Mouse (Mus musculus) heart, adult 2 months (tissue): Measurements from ENCODE around the gene Plxdc1. TPM values are rescaled to one million over a fixed set of nuclear protein-coding genes. Genes with fewer than 3 reads are reported as not detected.

ENCODE experiments used
- DNase-seq, 2 experiments: peaks; one replicate each; pipeline ENCODE4 v3.0.0; 2021
- H3K27ac ChIP-seq: fragments of 200-600 bp; 2 replicates; pipeline ENCODE4 v1.8.1; 2022
- H3K27me3 ChIP-seq: fragments of 200-500 bp; 2 replicates; pipeline ENCODE4 v1.6.1; 2012; ENCODE audit warnings: mild to moderate bottlenecking, low read length, inconsistent platforms, mixed read lengths; ENCODE audit not compliant: control insufficient read depth, insufficient read depth
- H3K36me3 ChIP-seq: fragments of 200-500 bp; 2 replicates; pipeline ENCODE4 v1.6.1; 2012; ENCODE audit warnings: low read length, inconsistent platforms; ENCODE audit not compliant: control insufficient read depth, insufficient read depth
- H3K4me1 ChIP-seq: fragments of 200-500 bp; 2 replicates; pipeline ENCODE4 v1.6.1; 2011; ENCODE audit warnings: low read length; ENCODE audit not compliant: control insufficient read depth, insufficient read depth
- H3K4me3 ChIP-seq: fragments of 200-600 bp; 2 replicates; pipeline ENCODE4 v1.8.1; 2022
- H3K79me2 ChIP-seq: fragments of 200-500 bp; replicated peaks from 2 replicates; pipeline ENCODE4 v1.6.1; 2012; ENCODE audit warnings: mild to moderate bottlenecking, inconsistent platforms, low read length, moderate library complexity, mixed read lengths; ENCODE audit not compliant: control insufficient read depth, insufficient read depth
- H3K9ac ChIP-seq: fragments of 200-500 bp; 2 replicates; pipeline ENCODE4 v1.6.1; 2012; ENCODE audit warnings: low read depth, mild to moderate bottlenecking, control low read depth, inconsistent platforms, low read length, mixed read lengths
- CTCF ChIP-seq: fragments of 200-600 bp; IDR thresholded peaks from 2 replicates; pipeline ENCODE4 v1.8.1; 2022; ENCODE audit warnings: antibody characterized with exemption, mild to moderate bottlenecking, moderate library complexity
- EP300 ChIP-seq: fragments of 200-500 bp; IDR thresholded peaks from 2 replicates; pipeline ENCODE4 v1.6.1; 2011; ENCODE audit warnings: low read depth, low read length, control low read depth; ENCODE audit not compliant: insufficient read depth
- POLR2A ChIP-seq: fragments of 200-500 bp; IDR thresholded peaks from 2 replicates; pipeline ENCODE4 v1.6.1; 2011; ENCODE audit warnings: mild to moderate bottlenecking, low read depth, low read length, control low read depth; ENCODE audit not compliant: insufficient read depth
- WGBS: fragments of 180-500 bp; shearing (Covaris S2); methylation state at CpG from one replicate; pipeline ENCODE4 v1.1.7; 2018; 5-methylcytosine and 5-hydroxymethylcytosine counted together
- intact Hi-C: fragments of 180-260 bp; cut with DNase I; formaldehyde crosslinking; loops from one replicate; pipeline ENCODE4 v1.15.1; 2025
- polyA plus RNA-seq: library from polyadenylated mRNA; depleted of rRNA; stranded (reverse); fragments of >200 nt; gene quantifications from 2 replicates; pipeline ENCODE4 v1.2.3, GENCODE M21; 2012
- total RNA-seq, 2 experiments: library from RNA; stranded (reverse); gene quantifications; 2 replicates each; pipeline ENCODE4 v1.2.3; 2021

Gene Plxdc1
- total and polyA plus RNA-seq, 3 experiments, result 4.5 to 6.6 (median 5.5) TPM

GRCm38 (mm10) chr11:98030701-98031442 is 44.6 kb upstream of the Plxdc1 start:
- peaks cover 3% of the 10 kb centered on the region for H3K79me2 ChIP-seq
- 63% methylated on average over 5 of the region's 5 CpGs for WGBS
- H3K27ac ChIP-seq, result no peak overlapping the region
- no peaks in the 10 kb centered on the region for H3K27me3 ChIP-seq
- no peak for DNase-seq
- no peak overlapping the region for H3K9ac ChIP-seq
- TF ChIP-seq POLR2A (no peak), EP300 (no peak), CTCF (no peak)
- no peaks in the 10 kb centered on the region; the same call in 1 of the 2 replicates for H3K4me1 ChIP-seq
- no peak overlapping the region for H3K4me3 ChIP-seq
- H3K36me3 ChIP-seq, result peaks cover 4% of the 10 kb centered on the region; the same call in 1 of the 2 replicates
- intact Hi-C loops, result loop anchor here (1.0 kb wide), 1 partner anchor 44 kb away; no protein-coding TSS in a partner anchor

GRCm38 (mm10) chr11:98027785-98028184 is 41.5 kb upstream of the Plxdc1 start:
- Histone ChIP-seq H3K27ac (peak overlapping the region; percentile 99; the same call in 1 of the 2 replicates), H3K4me1 (no peaks in the 10 kb centered on the region; the same call in 1 of the 2 replicates), H3K27me3 (no peaks in the 10 kb centered on the region), H3K79me2 (peaks cover 3% of the 10 kb centered on the region), H3K9ac (peak overlapping the region; percentile 96), H3K36me3 (peaks cover 4% of the 10 kb centered on the region; the same call in 1 of the 2 replicates), H3K4me3 (peak overlapping the region; percentile 89)
- DNase-seq, result no peak
- intact Hi-C loops, result loop anchor here (2.0 to 5.0 kb wide), 2 partner anchors 123 to 175 kb away; partner anchors contain the start of genes Cdk12 and Fbxl20
- WGBS, result 13% methylated on average over 7 of the region's 7 CpGs
- TF ChIP-seq CTCF (no peak), EP300 (no peak), POLR2A (no peak)

- TF ChIP-seq POLR2A, result no peak
- TF ChIP-seq EP300, result no peak
- no peak for TF ChIP-seq CTCF
- Histone ChIP-seq H3K27me3 (no peaks in the 10 kb centered on the region), H3K79me2 (peaks cover 3% of the 10 kb centered on the region), H3K4me3 (peak overlapping the region; percentile 89), H3K4me1 (no peaks in the 10 kb centered on the region; the same call in 1 of the 2 replicates), H3K27ac (peak overlapping the region; percentile 99), H3K36me3 (peaks cover 4% of the 10 kb centered on the region; the same call in 1 of the 2 replicates), H3K9ac (peak overlapping the region; percentile 96)
- DNase-seq, result no peak
- WGBS, result under 1% methylated on average over 18 of the region's 18 CpGs
- intact Hi-C loops, result loop anchor here (2.0 to 5.0 kb wide), 2 partner anchors 124 to 175 kb away; partner anchors contain the start of genes Cdk12 and Fbxl20
These were observed 41.0 kb upstream of the Plxdc1 start for GRCm38 (mm10) chr11:98027297-98027688.

- Histone ChIP-seq H3K27ac (peak within 1 kb of the TSS; percentile 99), H3K27me3 (no peaks in the 10 kb centered on the region), H3K36me3 (peaks cover 4% of the 10 kb centered on the region; the same call in 1 of the 2 replicates), H3K79me2 (peaks cover 3% of the 10 kb centered on the region), H3K4me1 (no peaks in the 10 kb centered on the region), H3K9ac (peak within 1 kb of the TSS; percentile 96), H3K4me3 (peak within 1 kb of the TSS; percentile 89)
- WGBS, result under 1% methylated on average over 68 of the region's 69 CpGs
- peak; percentile 92 to 93 for DNase-seq
- intact Hi-C loops, result loop anchor here (2.0 to 5.0 kb wide), 2 partner anchors 124 to 176 kb away; partner anchors contain the start of genes Cdk12 and Fbxl20
- TF ChIP-seq CTCF (no peak), POLR2A (peak; percentile 97), EP300 (0 out of 2 replicates have a peak, but pooled peaks have one; percentile 17)
These were observed 40.5 kb upstream of the Plxdc1 start, which contains the start of gene Rpl19 for GRCm38 (mm10) chr11:98026570-98027296. Rpl19 (plus strand) TSS chr11:98026710.

GRCm38 (mm10) chr11:98026248-98026569 is 40.0 kb upstream of the Plxdc1 start:
- Histone ChIP-seq H3K36me3 (peaks cover 4% of the 10 kb centered on the region; the same call in 1 of the 2 replicates), H3K27ac (peak overlapping the region; percentile 99), H3K4me1 (peaks cover 2% of the 10 kb centered on the region; the same call in 1 of the 2 replicates), H3K4me3 (peak overlapping the region; percentile 89), H3K27me3 (no peaks in the 10 kb centered on the region), H3K9ac (peak overlapping the region; percentile 85), H3K79me2 (peaks cover 3% of the 10 kb centered on the region)
- TF ChIP-seq EP300 (no peak), CTCF (no peak), POLR2A (no peak)
- no peak for DNase-seq
- WGBS, result 7% methylated on average over 15 of the region's 15 CpGs
- intact Hi-C loops, result loop anchor here (2.0 to 5.0 kb wide), 2 partner anchors 125 to 176 kb away; partner anchors contain the start of genes Cdk12 and Fbxl20
